Mouse (Mus musculus): ENCODE results near the gene Vti1a.
A peak's percentile ranks its signal among the peaks of the same experiment; 100 is the strongest.

The Vti1a gene

DNA sequence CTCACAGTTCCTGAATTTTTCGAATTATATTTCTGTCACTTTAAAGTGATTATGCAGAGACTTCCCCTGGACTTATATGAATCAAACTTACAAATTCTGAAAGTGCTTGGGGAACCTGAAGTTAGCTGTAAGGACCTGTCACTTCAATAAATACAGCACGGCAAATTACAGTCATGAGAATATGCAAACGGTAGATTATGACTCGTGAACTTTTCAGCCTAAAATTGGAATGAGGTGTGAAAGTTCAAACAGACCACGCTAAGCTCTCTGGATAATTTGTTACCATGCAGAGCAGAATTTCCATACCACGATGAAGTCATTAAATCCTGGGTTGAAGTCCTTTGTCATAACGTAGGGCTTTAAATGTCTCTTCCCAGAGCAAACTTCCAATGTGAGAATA, 66.7 kb downstream of the Vti1a start:
- DNase-seq, result no peak

DNA sequence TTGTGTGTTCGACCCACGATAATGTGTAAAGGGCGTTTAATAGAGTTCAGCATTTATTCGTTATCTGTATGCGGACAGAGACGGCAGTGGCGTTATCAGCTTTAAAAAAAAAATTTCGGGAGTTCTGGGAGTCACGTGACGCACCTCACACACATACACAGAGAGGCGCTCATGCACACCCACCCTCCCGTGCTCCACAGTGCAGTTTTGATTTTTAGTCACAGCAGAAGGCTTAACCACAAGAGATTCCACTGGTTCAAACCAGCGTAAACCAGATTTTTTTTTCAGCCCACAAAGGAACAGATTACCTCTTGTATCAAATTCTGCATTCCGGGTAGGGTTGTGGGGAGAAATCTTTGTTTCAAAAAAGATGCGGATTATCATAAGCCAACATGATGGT, 68.5 kb downstream of the Vti1a start:
- DNase-seq, result no peak

DNA sequence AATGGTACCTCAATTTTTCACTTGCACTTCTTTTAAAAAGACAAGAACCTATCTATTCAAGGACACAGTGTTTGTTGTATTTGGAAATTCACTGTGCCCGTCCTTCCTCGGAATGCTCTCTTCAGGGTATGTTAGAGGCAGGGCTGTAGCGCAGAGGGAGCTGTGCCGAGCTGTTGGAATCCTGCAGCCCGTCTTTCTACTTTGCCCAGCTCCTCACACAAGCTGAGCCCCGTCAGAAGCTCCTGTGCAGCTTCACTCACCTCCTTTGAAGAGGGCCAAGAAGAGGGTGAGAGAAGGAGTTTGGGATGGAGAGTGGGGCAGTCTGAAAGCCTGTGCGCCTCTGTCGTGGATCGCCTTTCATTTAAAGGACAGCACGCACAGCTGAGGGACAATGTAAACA, 72.9 kb downstream of the Vti1a start:
- no peak for DNase-seq

DNA sequence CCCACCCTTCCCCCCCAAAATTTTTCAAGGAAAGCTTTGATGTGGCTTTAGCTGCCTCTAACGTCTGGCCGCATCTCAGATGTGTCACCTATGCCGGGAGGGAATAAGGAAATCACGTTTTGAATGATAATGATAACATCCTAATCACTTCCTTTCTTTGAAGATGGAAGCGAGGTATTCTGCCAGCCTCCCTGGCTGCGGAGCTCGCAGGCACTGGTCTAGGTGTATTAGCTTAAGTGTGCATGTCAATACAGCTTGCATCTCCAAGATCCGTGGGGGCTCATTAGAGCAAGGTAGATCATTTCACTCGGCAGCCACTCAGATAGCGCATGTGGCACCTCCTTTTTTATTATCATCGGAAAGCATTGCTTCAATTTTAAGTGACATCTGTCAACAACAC, 74.2 kb downstream of the Vti1a start:
- no peak for DNase-seq

DNA sequence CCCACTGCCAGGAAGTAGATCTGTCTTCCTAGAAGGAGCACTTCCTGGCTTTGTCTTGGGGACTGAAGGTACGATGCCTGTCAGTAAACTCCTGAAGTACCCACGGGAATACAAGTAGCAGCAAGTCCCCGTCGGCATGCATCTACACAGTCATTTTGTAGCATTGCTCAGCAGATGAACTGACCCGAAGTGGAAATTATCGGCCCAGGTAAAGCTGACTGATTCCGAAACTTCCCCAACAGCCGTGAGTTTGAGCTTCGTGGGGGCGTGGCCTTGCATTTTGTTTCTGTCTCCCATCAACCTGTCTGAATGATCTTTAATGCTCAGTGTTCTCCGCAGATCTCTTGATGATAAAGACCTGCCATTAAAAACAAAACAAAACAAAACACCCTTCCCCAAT, 85.5 kb downstream of the Vti1a start:
- DNase-seq, result no peak

DNA sequence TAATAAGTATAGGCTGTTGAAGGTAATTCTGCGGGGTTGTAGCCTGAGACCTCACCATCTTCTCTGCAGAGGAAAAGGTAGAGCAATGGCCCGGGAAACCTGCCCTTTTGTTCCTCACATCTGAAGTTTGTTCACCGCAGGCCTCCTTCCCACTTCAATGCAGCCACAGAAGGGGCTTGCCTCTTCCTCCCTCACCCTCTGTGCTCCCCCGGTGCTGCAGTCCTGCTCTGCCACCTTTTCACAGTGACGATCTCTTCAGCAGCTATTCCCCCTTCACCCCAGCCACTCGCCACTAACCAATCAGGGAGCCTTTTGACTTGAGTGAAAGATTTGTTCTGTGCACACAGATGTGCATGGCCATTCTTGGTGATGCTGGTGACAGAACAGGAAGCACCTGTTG, 92.4 kb downstream of the Vti1a start:
- DNase-seq, result no peak

DNA sequence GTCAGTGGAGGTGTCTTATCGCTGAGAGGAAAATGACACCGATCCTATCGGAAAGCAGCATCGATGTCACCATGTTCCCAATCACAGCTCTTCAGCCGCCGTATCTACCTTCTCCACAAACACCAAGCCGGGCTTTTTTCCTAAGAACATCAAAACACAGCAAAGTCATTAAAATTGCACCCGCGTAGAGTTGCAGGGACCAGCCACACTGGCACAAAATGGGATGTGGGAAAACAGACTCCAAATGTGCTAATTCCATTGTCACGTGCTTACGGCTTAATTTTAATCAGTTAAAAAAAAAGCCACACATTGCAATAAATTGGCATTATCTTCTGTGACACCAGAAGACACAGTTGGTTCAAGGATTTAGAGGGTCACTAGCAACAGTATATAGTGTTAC, 95.3 kb downstream of the Vti1a start:
- no peak for DNase-seq

DNA sequence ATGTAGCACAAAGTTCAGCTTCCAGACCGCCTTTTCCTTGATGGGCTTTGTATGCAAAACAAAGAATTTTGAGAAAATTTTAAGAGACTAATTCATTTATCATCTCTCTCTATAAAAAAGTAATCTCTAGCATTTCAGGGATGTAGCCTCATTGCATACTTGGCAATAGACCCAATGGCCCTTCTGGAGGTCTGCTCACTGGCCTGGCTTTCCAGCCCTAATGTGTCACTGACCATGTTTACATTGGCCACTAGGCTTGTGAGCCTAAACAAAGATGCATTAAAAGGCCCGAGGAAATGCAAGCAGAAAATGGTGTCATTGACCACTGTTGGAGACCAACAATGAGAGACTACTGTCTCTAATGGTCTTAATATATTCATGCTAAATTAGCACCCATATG, 95.8 kb downstream of the Vti1a start:
- no peak for DNase-seq

DNA sequence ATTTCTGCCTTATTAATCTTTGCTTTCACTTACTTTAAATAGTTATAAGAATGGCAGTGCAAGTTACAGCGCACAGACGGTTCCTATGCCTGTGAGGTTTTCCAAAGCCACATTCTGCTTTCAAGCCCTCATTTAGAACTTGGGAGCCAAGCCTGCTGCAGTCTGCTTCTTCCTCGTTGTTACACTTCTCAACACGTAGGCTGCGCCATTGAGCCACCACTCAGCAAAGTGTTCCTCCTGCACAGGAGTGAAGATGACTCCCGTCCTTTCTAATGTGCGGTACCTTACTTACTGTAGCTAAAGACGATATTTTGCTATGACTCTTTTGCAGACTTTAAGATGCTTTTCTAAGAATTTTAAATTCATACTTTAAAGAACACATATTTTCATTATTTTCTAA, 98.0 kb downstream of the Vti1a start:
- DNase-seq, result peak; percentile 66

DNA sequence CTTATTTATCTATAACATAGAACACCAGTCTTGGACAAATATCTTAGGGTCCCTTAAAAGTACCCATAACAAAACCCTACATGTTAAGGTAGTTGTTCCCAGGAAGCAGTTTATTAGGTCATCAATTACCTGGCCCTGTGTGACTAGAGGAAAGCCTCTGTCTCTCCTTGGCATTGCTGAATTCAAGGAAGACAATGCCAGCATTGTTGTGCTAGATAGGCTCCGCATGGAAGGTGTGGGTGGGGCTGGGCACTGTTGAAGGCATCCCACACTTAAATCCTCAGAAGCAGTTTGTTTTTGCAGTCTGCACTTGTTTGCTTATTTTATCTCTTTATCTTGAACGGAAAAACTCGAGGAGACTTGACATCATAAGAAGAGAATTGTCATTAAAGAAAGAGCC, 102.7 kb downstream of the Vti1a start:
- DNase-seq, result no peak

DNA sequence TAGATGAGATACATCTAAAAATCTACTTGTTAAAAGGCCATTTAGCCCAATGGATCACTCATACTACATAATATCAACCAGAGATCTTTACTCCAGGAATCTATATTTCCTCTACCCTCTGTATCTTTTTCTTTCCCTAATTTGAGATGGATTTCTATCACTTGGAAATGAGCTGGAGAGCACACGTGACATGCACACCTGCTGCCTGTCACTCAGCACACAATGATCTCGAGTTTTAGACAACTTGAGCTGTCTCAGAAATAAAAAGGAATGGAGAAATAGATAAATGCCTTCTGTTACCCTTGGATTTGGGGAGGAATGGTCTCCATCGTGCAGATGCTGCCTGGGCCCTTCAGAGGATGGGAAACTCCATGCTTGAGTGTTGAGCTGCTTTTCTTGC, 103.9 kb downstream of the Vti1a start:
- DNase-seq, result no peak

DNA sequence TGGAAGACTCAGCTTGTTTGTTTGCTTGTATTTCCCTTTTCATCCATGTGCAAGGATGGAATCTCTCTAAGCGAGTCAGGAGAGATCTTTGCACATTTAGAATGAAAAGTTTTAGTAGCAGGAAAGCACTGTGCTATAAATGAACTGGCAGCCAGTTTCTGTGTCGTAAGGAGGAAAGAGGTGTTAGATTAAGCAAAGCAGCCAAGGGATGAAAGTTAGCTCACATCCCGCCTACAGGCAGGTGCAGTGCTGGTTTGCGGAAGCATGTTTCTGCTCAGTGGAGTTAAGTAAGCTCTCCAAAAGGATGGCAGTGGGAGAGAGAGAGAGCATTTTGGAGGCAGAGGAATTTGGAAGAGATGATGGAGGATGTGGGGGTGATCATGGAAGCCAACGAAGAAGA, 105.7 kb downstream of the Vti1a start:
- peak; percentile 19 for DNase-seq

DNA sequence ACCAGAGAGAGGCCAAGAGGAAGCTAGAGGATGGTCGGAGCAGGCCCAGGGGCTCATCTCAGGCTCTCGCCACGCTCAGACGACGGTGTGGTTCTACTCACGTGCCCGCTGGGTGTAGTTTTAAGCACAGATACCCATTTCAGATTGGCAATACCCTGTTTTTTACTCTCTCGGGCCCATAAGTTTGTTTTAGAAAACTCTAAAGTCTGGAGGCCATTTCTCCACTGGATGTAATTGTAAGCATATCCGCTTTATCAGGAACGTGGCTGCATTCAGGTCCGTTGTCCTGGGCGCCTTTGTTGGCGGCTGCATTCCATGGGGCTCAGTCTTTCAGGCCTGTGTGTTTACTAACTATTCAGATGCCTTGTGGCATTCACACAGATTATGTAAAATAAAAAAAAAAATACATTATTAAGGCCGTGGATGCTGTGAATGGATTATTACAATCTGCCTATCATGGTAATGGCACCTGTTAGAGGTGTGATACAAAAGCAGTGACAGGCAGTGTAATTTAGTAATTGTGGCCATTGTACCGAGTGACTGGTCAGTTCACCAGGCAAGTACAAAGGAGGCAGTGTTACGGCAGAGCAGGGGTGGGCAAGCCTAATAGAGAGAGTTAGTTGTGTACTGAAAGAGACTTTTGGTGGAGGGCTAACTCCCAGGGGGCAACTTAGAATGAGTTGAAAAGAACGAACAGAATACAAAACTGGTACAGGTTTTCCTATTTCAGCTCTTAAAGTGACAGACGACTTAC, 106.4 kb downstream of the Vti1a start:
- no peak for DNase-seq

DNA sequence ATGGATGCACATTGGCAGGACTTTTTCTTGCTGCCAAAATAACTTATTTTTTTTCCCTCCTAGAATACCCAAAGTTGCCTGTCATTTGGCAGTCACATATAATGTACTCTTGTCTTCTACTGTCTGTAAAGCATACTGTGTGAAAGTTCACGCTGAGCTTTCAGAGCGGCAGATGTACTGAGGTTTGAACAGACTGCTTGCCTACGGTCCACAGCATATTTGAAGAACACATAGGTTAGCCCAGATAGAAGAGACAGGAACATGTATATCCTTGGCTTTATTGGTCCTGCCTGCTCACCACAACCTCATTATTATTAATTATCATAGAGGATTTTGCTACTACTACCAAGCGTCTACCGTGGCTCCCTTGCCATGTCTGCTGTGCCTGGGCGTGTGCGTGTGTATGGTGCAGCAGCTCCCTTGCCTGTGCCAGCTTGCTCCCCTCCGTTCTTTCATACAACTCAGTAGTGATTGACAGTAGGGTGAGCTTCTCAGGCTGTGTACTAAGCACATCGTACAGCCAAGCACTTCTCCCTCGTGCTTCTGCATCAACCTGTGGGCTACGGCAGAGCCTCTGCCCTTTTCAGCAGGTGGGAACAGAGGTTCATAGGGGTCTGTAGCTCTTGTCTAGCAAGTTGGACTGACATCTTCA, 107.1 kb downstream of the Vti1a start:
- no peak for DNase-seq

DNA sequence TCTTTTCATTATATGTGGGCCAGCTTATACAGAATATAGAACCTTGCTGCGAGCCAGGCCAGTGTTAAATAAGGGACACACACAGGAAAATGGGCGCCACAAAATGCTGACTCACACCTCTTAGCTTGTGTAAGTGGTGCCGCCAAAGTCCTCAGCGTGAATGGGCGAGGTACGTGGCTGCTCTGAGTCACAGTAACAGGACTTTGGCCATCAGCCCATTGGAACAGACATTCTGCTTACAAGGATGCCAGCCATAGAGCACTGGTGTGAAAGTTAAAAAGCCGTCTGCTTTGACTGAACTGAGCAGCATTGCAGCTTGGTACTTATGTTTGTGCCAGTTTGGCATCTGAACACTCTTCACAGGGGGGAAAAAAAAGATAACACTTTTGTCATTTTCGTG, 107.9 kb downstream of the Vti1a start:
- peak; percentile 61 for DNase-seq

DNA sequence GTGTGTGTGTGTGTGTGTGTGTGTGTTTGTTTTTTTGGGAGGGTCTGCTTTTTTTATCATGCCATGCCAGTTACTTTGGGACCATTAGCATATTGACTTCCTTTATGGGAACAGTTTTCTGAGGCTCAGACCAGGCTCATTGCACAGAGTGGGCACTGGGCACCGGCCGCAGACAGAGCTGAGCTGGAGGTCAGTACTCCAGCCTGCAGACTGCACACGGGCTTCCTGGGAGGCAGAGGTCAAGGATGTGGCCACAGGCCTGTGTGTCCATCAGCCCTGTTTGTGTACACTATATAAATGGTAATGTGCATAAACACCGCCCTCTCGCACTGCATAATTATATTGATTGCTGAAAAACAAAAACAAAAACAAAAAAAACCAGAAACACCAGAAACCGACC, 108.4 kb downstream of the Vti1a start:
- no peak for DNase-seq

DNA sequence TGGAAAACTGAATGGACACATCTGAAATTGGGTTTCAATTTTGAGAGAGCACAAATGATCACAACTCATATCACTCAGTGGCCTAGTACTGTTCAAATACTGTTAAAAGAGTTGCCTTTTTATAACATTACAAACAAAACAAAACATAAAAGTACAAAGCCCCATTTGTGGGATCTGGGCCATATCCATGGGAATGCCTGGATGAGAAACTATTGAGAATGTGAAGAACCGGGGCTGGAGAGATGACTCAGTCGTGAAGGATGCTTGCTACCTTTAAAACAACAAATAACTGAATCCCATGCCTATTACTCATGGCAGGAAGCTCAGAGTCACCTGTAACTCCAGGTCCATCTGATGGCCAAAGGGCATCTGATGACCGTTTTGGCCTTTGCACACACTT, 124.2 kb downstream of the Vti1a start:
- DNase-seq, result no peak

DNA sequence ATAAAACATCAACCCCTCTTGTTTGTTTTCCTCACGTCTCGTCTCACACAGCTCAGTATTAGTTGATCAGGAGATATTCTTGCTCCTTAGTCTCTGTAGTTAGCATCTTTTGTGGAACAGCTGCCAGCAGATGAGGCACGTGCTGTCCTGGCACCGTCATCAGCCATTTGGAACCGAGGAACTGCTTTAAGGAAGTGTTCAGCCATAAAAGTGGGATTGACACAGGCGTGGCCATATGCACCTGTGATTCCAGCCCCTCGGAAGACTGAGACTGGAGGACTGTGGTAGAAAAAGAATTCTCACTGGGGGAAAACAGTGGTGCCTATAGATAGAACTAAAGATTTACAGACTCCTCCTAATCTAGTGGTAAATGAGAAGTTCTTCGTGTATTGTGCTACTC, 127.5 kb downstream of the Vti1a start:
- no peak for DNase-seq

DNA sequence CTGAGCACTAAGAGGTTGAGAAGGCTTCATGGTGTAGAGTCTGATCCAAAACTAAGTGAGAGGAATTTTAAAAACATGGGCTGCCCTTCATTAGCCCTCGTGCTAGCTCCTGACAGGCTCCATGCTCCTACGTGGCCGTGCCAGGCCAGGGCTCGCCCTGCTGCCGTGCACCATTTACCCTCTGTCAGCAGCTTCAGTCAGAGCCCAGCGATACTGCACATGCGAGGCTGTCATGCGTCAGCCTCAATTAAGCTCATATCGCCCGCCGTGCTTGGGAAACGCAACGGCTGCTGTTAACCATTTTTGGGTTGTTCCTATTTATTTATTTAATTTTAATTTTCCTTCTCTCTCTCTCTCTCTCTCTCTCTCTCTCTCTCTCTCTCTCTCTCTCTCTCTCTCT, 133.0 kb downstream of the Vti1a start:
- DNase-seq, result no peak

DNA sequence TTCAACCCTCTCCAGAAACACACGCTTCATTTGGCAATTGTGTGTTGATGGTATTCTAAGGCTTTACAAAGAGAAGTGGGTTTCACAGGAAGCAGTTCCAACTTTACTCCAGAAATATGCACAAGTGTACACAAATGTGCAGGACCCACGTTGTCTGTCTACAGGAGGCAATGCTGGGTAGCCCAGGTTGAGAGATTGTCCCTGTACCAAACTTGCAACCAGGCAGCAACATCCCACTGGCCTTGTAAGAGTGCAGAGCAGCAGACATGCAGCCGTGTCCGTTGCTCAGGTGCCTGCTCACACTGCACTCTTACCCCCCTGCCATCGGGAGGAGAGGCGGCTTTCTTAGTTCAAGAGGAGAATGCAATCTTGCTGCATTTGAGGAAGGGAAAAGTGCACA, 133.4 kb downstream of the Vti1a start:
- DNase-seq, result no peak

DNA sequence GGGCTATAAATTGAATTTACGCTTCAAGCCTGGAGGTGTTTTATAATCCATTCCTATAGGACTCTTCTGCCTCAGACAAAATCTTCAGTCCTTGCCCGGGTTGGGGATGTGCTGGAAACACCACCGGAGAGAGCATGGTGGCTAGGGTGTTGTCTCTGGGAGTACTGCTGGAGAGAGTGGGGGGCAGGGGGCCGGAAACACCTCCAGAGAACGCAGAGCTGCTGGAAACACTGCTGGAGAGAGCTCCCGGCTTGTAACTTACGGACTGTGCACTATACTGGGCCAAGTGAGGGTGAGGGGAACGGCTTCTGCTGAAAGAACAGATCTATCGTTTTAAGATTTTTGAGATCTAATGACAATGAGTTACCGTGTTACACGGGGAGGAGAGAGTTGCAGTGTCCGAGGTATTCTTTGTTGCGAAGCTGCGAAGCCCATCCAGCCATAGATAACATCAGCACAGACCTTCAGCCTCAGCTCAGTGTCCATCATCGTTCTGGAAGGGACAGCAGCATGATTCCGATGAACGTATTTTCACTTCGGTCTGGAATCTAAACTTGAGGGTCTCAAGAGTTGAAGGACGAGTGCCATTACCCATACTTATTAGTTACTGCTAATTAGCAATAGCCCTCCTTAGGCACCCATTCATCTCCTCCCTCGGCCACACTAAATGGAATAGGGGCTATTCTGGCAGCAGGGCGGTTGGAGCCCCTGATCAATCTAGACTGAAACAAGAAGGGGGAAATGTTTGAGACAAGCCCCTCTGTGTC, 140.4 kb downstream of the Vti1a start:
- no peak for DNase-seq

DNA sequence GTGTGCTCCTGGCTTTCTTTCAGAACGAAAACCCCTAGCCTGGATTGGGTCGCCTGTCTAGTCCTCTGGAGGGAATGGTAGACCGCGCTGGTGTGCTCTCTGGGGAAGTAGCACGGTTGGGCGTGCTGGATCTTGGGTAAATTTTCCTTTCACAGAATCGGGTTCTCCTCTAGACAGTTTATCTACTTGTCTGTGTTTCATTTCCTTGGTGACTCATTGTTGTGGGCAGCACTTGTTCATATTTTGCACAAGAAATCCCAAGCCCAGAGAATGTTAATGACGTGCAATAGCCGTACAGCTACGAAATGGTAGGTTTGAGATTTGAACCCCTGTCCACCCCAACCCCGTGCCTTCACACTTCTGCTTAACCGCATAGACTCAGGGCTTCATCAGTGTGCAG, 145.9 kb downstream of the Vti1a start:
- no peak for DNase-seq

DNA sequence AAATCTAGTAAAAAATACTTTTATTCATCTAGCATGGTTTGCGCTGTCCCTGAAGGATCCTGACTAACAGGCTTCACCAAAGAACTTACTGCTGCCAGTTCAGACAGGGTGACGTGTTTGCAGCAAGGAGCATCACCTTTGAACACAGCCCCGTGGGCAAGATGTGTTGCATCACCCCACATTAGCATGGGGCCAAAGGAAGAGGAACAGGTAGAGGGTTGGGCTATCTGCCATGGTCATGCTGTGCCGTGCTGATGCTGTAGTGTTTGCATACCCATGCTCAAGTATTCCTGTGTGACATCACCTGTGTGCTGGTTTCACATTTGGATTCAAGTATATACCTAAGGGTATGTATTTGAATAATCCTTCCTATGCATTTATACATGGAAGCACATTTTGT, 147.6 kb downstream of the Vti1a start:
- no peak for DNase-seq

DNA sequence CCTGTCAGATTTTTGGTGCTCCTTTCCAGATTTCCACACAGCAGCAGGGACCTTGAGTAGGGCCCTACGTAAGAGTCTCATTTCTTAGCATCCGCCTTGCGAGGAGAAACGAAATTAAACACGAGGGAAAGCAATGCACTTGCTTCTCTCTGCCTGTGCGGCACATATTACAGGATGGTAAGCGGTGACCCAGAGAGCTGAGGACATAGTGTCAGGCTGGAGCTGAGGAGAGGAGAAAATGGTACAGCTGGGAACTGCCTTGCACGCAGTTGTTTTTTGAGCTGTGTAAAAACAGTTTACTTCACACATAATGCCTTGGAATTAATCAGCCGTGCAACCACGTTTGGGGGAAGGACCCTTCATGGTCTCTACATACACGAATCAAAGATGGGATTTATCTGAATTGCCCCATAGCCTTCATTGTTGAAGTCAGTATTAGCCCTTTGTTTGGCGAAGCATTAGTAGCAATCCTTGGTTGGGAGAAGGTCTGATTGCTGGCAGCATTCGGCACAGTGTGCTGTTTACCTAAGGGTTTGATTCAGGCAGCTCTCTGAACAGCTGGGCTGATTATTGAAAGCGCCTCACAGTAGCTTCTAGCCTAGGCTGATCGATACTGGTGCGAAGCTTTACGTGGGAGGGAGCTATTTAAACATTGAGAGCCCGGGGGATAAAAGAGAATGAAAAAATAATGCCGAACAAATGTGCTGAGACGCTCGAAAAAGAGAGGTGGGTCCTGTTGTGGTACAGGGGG, 153.4 kb downstream of the Vti1a start:
- DNase-seq, result no peak

Measured in right cerebral cortex, postnatal 14 days (tissue).